Mouse (Mus musculus) erythroblast, embryonic 14.5 days (primary cell): ENCODE data around the gene Atg7.

Source experiments
- GATA1 ChIP-seq: IDR thresholded peaks from 2 replicates; pipeline ENCODE4 v1.6.1; 2012; ENCODE audit warnings: low read length, inconsistent platforms, mixed read lengths
- TAL1 ChIP-seq: IDR thresholded peaks from 3 replicates; pipeline ENCODE4 v1.6.1; 2012; ENCODE audit warnings: low read length, inconsistent platforms, mixed read lengths

DNA sequence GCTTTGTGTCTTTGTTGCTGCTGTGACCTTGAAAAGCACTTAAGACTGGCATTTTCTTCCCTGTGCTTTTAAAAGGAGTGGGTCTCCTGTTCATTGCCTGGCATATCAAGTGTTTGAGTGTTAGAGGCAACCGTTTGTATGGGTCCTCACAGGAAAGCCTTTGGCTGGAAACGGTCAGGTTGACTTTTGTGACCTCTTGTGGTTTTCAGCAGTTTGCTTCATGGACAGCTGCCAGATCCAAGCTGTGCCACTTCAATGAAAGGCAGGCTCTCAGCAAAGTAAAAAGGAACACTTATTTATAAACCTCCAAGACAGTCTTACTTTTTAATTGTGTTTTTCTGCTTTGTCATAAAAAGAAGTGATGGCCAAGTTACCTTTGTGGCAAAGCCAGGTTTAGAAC lies 47.8 kb downstream of the Atg7 start:
- no peak for TF ChIP-seq GATA1
- no peak for TF ChIP-seq TAL1
